Mouse (Mus musculus): ENCODE data around the gene Fubp1.

Gene Fubp1

GRCm38 (mm10) chr3:152209967-152210634 lies at the start of gene Fubp1, which contains the start of gene Dnajb4:
Gene Fubp1, plus strand, starts transcription at chr3:152210422.
Gene Dnajb4, minus strand, starts transcription at chr3:152210302.
- peak; percentile 100 for DNase-seq

GRCm38 (mm10) chr3:152160607-152161006 lies 49.6 kb upstream of the Fubp1 start:
- DNase-seq: no peak

- no peak for DNase-seq
These were observed 46.9 kb upstream of the Fubp1 start for GRCm38 (mm10) chr3:152163320-152163719.

- no peak for DNase-seq
These were observed 45.2 kb upstream of the Fubp1 start for GRCm38 (mm10) chr3:152165014-152165350.

- peak; percentile 67 for DNase-seq
These were observed 44.7 kb upstream of the Fubp1 start for GRCm38 (mm10) chr3:152165351-152166098.

- no peak for DNase-seq
These were observed 44.2 kb upstream of the Fubp1 start, which contains the start of gene Gipc2 for GRCm38 (mm10) chr3:152166099-152166423. Gene Gipc2, minus strand, starts transcription at chr3:152166230.

- DNase-seq: no peak
These were observed 43.3 kb upstream of the Fubp1 start for GRCm38 (mm10) chr3:152166699-152167451.

GRCm38 (mm10) chr3:152168007-152168406 lies 42.2 kb upstream of the Fubp1 start:
- DNase-seq: no peak

GRCm38 (mm10) chr3:152170407-152170806 lies 39.8 kb upstream of the Fubp1 start:
- DNase-seq: peak; percentile 45

- peak; percentile 37 for DNase-seq
These were observed 39.0 kb upstream of the Fubp1 start for GRCm38 (mm10) chr3:152171236-152171635.

GRCm38 (mm10) chr3:152171862-152172261 lies 38.4 kb upstream of the Fubp1 start:
- no peak for DNase-seq

- peak; percentile 70 for DNase-seq
These were observed 37.8 kb upstream of the Fubp1 start for GRCm38 (mm10) chr3:152172322-152172935.

- DNase-seq: no peak
These were observed 31.4 kb upstream of the Fubp1 start for GRCm38 (mm10) chr3:152178816-152179215.

GRCm38 (mm10) chr3:152179285-152179684 lies 30.9 kb upstream of the Fubp1 start:
- DNase-seq: no peak

- DNase-seq: no peak
These were observed 29.6 kb upstream of the Fubp1 start for GRCm38 (mm10) chr3:152180624-152181023.

GRCm38 (mm10) chr3:152183522-152183921 lies 26.7 kb upstream of the Fubp1 start:
- DNase-seq: no peak

- DNase-seq: no peak
These were observed 24.1 kb upstream of the Fubp1 start for GRCm38 (mm10) chr3:152186106-152186505.

- peak; percentile 51 for DNase-seq
These were observed 20.9 kb upstream of the Fubp1 start for GRCm38 (mm10) chr3:152189306-152189705.

GRCm38 (mm10) chr3:152190679-152191477 lies 19.3 kb upstream of the Fubp1 start:
- no peak for DNase-seq

GRCm38 (mm10) chr3:152191791-152192237 lies 18.4 kb upstream of the Fubp1 start:
- DNase-seq: peak; percentile 91

- DNase-seq: peak; percentile 60
These were observed 17.8 kb upstream of the Fubp1 start for GRCm38 (mm10) chr3:152192238-152192931.

- no peak for DNase-seq
These were observed 17.0 kb upstream of the Fubp1 start for GRCm38 (mm10) chr3:152193177-152193576.

Measured in lung, postnatal 36 days (tissue).